Mouse (Mus musculus): ENCODE data around the gene Tcf12. TPM values are rescaled to one million over a fixed set of nuclear protein-coding genes. Genes with fewer than 3 reads are reported as not detected.

The Tcf12 gene
- polyA plus RNA-seq, 1 experiment from 2014 or later: 47.6 TPM

DNA sequence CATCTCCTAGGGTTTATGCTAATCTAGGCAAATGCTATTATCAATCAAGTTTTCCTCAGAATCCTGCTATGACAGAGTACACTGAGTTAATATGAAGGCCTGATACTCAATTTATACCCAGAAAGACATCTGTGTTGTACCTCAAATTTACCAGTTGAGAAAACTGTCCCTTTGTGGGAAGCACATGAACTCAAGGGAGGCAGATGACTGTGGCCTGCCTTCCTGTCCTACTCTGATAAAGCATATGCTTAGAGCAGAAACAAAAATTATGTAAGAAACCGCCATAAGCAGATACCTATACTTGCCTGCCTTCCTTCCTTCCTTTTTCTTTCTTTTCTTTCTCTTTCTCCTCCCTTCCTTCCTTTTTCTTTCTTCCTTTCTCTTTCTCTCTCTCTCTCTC is 261.4 kb downstream of the Tcf12 start:
- H3K9me3 ChIP-seq: no peaks in the 10 kb centered on the region
- H3K9ac ChIP-seq: no peak overlapping the region
- H3K4me3 ChIP-seq (replicated peaks): no peak overlapping the region
- no peaks in the 10 kb centered on the region for H3K27me3 ChIP-seq (replicated peaks)
- WGBS: 79% methylated on average over 1 of the region's 1 CpGs
- no peak for ATAC-seq (ENCODE audit: insufficient read depth, low FRiP score, low read depth)
- H3K27ac ChIP-seq: no peak overlapping the region
- peaks cover 30% of the 10 kb centered on the region for H3K36me3 ChIP-seq
- H3K4me1 ChIP-seq: no peaks in the 10 kb centered on the region
- H3K4me2 ChIP-seq: no peak overlapping the region

DNA sequence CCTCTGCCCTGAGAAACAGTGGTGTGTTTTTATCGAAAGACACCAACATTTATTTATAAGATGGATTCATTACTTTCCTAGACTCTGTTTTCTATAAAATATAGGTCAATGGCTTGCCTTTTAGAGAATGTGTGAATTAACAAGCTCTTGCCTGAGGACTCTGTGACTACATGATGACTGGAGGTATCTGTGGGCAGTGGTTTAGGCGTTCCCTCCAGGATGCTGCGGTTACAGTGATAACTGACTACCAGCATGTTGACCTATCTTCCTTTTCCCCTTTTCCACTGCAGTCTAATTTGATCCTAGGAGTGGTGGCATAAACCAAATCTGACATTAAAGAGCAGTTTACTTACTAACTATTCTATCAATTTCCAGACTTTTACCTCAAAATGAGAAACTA is 263.3 kb downstream of the Tcf12 start:
- Histone ChIP-seq H3K9me3 (no peaks in the 10 kb centered on the region), H3K27ac (no peak overlapping the region), H3K27me3 (replicated peaks) (no peaks in the 10 kb centered on the region), H3K9ac (no peak overlapping the region), H3K4me1 (no peaks in the 10 kb centered on the region), H3K4me3 (replicated peaks) (no peak overlapping the region), H3K36me3 (peaks cover 28% of the 10 kb centered on the region), H3K4me2 (no peak overlapping the region)
- ATAC-seq (ENCODE audit: insufficient read depth, low FRiP score, low read depth): no peak
- WGBS: 87% methylated on average over 3 of the region's 3 CpGs

DNA sequence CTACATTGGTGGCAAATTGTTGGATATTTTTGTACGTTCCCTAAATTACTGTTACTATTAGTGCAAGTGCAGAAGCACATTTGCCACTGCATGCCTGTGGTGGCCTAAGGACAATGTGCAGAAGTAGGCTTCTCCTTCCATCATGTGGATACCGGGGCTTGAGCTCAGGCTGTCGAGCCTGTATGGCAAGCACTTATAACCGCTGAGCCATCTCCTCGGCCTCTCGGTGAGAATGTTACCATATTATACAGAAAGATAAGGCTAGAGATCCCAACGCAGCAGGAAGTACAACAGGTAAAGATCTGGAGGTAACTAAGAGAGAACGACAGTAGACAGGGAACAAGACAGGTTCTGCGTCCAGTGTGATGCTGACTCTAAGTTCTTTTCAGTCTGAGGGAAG is 263.8 kb downstream of the Tcf12 start:
- Histone ChIP-seq H3K4me1 (no peaks in the 10 kb centered on the region), H3K27me3 (replicated peaks) (no peaks in the 10 kb centered on the region), H3K4me3 (replicated peaks) (no peak overlapping the region), H3K27ac (no peak overlapping the region), H3K36me3 (peaks cover 30% of the 10 kb centered on the region), H3K4me2 (no peak overlapping the region), H3K9me3 (no peaks in the 10 kb centered on the region), H3K9ac (no peak overlapping the region)
- no peak for ATAC-seq (ENCODE audit: insufficient read depth, low FRiP score, low read depth)
- 91% methylated on average over 9 of the region's 9 CpGs for WGBS

DNA sequence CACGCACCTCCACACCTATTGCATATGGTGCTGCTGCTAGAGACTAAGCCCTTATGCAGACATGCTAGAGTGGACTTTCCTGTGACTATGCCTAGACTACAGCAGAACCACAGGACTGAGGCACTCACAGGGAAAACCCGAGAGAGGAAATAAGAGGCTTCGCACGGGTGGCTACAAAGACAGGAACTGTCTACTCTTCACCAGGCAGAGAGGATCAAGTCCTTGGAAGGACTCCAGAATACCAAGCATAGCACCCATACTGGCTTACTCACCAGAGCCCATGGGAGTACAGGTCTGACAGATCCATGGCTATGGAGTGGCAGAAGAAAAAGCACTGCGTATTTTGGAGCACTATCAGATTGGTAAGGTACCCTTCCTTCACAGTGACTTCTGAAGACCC is 269.8 kb downstream of the Tcf12 start:
- no peak overlapping the region for H3K4me2 ChIP-seq
- 87% methylated on average over 5 of the region's 5 CpGs for WGBS
- H3K4me3 ChIP-seq (replicated peaks): no peak overlapping the region
- H3K36me3 ChIP-seq: peaks cover 35% of the 10 kb centered on the region
- H3K4me1 ChIP-seq: no peaks in the 10 kb centered on the region
- no peaks in the 10 kb centered on the region for H3K9me3 ChIP-seq
- no peak overlapping the region for H3K27ac ChIP-seq
- H3K9ac ChIP-seq: no peak overlapping the region
- ATAC-seq (ENCODE audit: insufficient read depth, low FRiP score, low read depth): no peak
- H3K27me3 ChIP-seq (replicated peaks): no peaks in the 10 kb centered on the region

GRCm38 (mm10) chr9:71837366-71837765 is 274.3 kb downstream of the Tcf12 start:
- ATAC-seq (ENCODE audit: insufficient read depth, low FRiP score, low read depth): no peak
- no peak overlapping the region for H3K4me2 ChIP-seq
- no peak overlapping the region for H3K4me3 ChIP-seq (replicated peaks)
- no peaks in the 10 kb centered on the region for H3K9me3 ChIP-seq
- no peak overlapping the region for H3K9ac ChIP-seq
- no peaks in the 10 kb centered on the region for H3K4me1 ChIP-seq
- H3K36me3 ChIP-seq: peaks cover 7% of the 10 kb centered on the region; the same call in 1 of the 2 replicates
- WGBS: 43% methylated on average over 5 of the region's 5 CpGs
- H3K27ac ChIP-seq: no peak overlapping the region
- H3K27me3 ChIP-seq (replicated peaks): no peaks in the 10 kb centered on the region

- Histone ChIP-seq H3K27me3 (replicated peaks) (no peaks in the 10 kb centered on the region), H3K4me3 (replicated peaks) (no peak overlapping the region), H3K4me2 (no peak overlapping the region), H3K36me3 (no peaks in the 10 kb centered on the region), H3K9me3 (no peaks in the 10 kb centered on the region), H3K9ac (no peak overlapping the region), H3K4me1 (no peaks in the 10 kb centered on the region), H3K27ac (no peak overlapping the region)
- WGBS: 92% methylated on average over 1 of the region's 1 CpGs
- ATAC-seq (ENCODE audit: insufficient read depth, low FRiP score, low read depth): no peak
Measured at GRCm38 (mm10) chr9:71836366-71836765, 275.3 kb downstream of the Tcf12 start.

DNA sequence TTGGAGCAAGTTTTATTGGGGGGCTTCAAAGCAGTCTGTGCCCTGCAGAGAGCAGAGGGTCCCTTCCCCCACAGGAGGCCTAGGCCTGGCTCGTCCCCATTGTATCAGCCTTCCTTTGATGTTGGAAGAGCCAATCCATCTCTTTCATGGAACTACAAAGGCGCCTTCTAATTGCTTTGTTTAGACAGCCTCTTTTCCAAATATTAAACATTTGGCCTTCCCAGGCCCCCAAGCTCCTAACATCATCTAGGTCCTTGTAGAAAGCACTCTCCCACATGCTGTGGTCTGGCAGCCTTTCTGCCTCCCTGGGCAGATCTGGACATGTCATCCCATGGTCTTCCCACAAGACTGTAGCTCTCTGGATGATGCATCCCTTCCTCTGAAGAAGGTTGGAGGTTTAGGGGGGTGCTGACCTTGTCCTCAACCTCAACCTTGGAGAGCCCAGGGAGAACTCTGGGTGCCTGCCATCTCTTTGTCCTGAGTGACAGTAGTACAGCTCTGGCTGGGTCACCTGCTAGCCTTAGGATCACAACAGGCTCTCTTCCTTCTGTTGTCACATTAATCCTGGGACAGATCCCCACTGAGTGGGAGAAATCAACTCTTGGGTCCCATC is 276.4 kb downstream of the Tcf12 start:
- Histone ChIP-seq H3K4me2 (no peak overlapping the region), H3K9me3 (no peaks in the 10 kb centered on the region), H3K4me3 (replicated peaks) (no peak overlapping the region), H3K4me1 (no peaks in the 10 kb centered on the region), H3K36me3 (no peaks in the 10 kb centered on the region), H3K27ac (no peak overlapping the region), H3K9ac (no peak overlapping the region), H3K27me3 (replicated peaks) (no peaks in the 10 kb centered on the region)
- 14% methylated on average over 2 of the region's 2 CpGs for WGBS
- no peak for ATAC-seq (ENCODE audit: insufficient read depth, low FRiP score, low read depth)

GRCm38 (mm10) chr9:71834707-71835106 is 277.0 kb downstream of the Tcf12 start:
- Histone ChIP-seq H3K4me1 (no peaks in the 10 kb centered on the region), H3K36me3 (no peaks in the 10 kb centered on the region), H3K27me3 (replicated peaks) (no peaks in the 10 kb centered on the region), H3K4me3 (replicated peaks) (no peak overlapping the region), H3K4me2 (no peak overlapping the region), H3K9me3 (no peaks in the 10 kb centered on the region), H3K9ac (no peak overlapping the region), H3K27ac (no peak overlapping the region)
- WGBS: 53% methylated on average over 4 of the region's 4 CpGs
- no peak for ATAC-seq (ENCODE audit: insufficient read depth, low FRiP score, low read depth)

DNA sequence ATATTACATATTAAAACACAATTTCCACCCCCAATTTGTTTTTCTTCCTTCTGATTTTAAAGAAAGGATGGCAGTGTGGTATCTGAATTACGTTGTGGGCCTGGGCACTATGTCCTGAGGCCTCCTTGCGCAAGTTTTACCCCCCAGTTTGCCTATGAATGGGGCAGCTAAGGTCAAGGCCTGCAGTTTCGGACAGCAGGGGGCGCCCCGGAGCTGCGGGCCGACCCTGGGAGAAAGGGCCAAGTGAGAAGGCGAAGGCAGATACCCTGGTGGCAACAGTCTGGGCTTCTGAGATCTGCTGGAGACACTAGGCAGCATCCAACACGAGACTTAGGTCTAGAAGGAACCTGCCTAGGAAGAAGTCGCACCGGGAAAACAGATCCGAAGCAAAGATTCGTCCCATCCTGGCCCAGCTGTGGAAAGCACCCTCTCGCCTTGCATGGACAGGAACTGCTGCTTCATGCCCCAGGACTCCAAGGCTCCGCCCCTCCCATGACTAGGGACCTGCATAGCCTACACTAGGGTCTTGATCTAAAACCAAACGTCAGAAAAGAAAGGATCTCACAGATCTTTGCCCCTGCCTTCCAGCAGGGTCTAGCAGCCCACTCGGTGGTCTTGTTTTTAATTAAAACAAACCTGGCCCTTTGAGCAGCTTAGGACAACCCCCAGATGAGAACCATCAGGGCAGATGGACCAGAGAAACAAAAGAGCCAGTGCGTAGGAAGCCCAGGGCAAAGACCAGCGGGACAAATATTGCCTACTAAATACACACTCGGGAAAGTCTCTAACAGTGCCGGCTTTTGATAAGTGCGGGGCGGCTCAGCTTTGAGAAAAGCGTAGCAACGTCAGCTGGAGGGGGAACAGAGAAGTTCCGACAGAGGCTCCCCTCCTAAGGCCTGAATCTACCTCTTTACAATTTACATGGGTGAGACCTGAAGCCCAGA is 279.6 kb downstream of the Tcf12 start:
- 40% methylated on average over 26 of the region's 26 CpGs for WGBS
- H3K27ac ChIP-seq: no peak overlapping the region
- H3K9ac ChIP-seq: no peak overlapping the region
- H3K9me3 ChIP-seq: no peaks in the 10 kb centered on the region
- H3K36me3 ChIP-seq: no peaks in the 10 kb centered on the region
- no peaks in the 10 kb centered on the region for H3K4me1 ChIP-seq
- H3K27me3 ChIP-seq (replicated peaks): no peaks in the 10 kb centered on the region
- no peak overlapping the region for H3K4me3 ChIP-seq (replicated peaks)
- no peak for ATAC-seq (ENCODE audit: insufficient read depth, low FRiP score, low read depth)
- H3K4me2 ChIP-seq: peak overlapping the region; percentile 32; the same call in 1 of the 2 replicates

DNA sequence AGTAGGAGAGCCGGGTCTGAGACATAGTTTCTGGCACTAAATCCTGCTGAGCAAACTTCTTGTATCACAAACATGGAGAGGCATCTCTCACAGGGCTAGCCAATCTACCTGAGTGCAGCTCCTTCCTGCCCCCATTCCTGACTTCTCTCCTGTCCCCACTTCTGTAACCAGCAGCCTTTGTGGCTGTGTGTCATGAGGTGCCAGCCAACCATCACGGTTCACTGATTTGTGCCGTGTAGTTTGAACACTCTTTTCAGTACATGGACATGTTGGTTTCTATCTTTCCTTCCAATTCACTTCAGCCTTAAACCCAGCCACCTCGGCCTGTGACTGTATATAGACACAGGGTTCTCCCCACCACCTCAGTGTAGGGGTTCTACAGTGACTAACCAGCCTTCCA is 280.7 kb downstream of the Tcf12 start:
- no peak overlapping the region for H3K27ac ChIP-seq
- no peak overlapping the region for H3K4me3 ChIP-seq (replicated peaks)
- no peak for ATAC-seq (ENCODE audit: insufficient read depth, low FRiP score, low read depth)
- H3K9me3 ChIP-seq: no peaks in the 10 kb centered on the region
- H3K36me3 ChIP-seq: no peaks in the 10 kb centered on the region
- 85% methylated on average over 4 of the region's 4 CpGs for WGBS
- no peak overlapping the region for H3K4me2 ChIP-seq
- no peaks in the 10 kb centered on the region for H3K27me3 ChIP-seq (replicated peaks)
- no peaks in the 10 kb centered on the region for H3K4me1 ChIP-seq
- no peak overlapping the region for H3K9ac ChIP-seq

DNA sequence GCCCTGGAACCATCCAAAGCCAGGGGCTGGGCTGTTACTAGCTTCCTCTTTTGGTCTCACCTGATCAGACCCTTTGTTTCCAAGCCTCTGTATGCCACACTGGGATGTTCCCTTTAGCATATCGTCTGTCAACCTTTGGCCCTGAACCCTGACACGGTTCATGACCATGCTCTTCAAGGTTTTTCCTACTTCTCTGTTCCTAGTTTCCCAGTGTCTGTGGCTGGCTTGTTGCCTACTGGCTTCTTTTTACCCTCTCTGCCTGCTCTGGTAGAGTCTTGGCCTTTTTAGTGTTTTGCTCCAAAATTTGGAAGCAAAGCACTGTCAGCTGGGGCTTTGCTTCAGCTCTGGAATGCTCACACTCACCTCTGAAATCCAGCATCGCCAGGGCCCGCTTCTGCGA is 281.3 kb downstream of the Tcf12 start:
- Histone ChIP-seq H3K9ac (no peak overlapping the region), H3K4me2 (no peak overlapping the region), H3K27ac (no peak overlapping the region), H3K36me3 (no peaks in the 10 kb centered on the region), H3K4me1 (no peaks in the 10 kb centered on the region), H3K4me3 (replicated peaks) (no peak overlapping the region), H3K27me3 (replicated peaks) (no peaks in the 10 kb centered on the region), H3K9me3 (no peaks in the 10 kb centered on the region)
- 90% methylated on average over 5 of the region's 5 CpGs for WGBS
- no peak for ATAC-seq (ENCODE audit: insufficient read depth, low FRiP score, low read depth)

DNA sequence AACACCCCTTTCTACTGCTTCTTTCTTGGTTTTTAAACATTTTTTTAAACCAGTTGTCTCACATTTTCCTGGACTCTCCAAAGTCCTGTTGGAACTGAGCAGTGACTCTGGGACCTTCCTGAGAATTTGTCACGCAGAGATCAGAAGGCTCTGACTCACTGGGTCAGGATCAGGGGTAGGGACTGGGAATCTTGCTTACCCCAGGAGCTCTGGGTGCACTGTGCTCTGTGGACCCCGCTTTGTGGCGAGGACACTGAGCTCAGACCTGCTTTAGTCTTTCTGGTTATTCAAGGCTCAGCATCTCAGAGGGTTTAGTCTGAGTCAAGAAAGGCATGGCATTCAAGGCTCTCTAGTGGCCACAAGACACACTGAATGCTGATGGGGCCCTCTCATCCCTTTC is 281.9 kb downstream of the Tcf12 start:
- no peak for ATAC-seq (ENCODE audit: insufficient read depth, low FRiP score, low read depth)
- H3K27ac ChIP-seq: no peak overlapping the region

More for the DNA sequence above, 281.9 kb downstream of the Tcf12 start:
- Histone ChIP-seq H3K27me3 (replicated peaks) (no peaks in the 10 kb centered on the region), H3K9ac (no peak overlapping the region), H3K4me2 (no peak overlapping the region), H3K4me3 (replicated peaks) (no peak overlapping the region), H3K4me1 (no peaks in the 10 kb centered on the region), H3K9me3 (no peaks in the 10 kb centered on the region), H3K36me3 (no peaks in the 10 kb centered on the region)
- 87% methylated on average over 3 of the region's 3 CpGs for WGBS
